Mouse (Mus musculus) G1E (cell line): ENCODE measurements around the gene Grhpr. TPM values are rescaled to one million over a fixed set of nuclear protein-coding genes. Genes with fewer than 3 reads are reported as not detected.
A peak's percentile ranks its signal among the peaks of the same experiment; 100 is the strongest.
"Not testable (repeated sequence)": the region's sequence is repeated elsewhere in the genome, so short reads cannot be mapped to it uniquely, and the experiment has no call there.

Experiments
- ATAC-seq: 2 replicates; pipeline ENCODE4 v1.8.0; 2016; ENCODE audit warnings: mild to moderate bottlenecking; ENCODE audit not compliant: insufficient number of reproducible peaks, poor library complexity, low FRiP score, severe bottlenecking; ENCODE audit errors: extremely low read depth
- DNase-seq: peaks from one replicate; pipeline ENCODE4 v3.0.0; 2012; ENCODE audit warnings: low spot score
- H3K27me3 ChIP-seq: 2 replicates; pipeline ENCODE4 v1.6.1; 2012; ENCODE audit warnings: mild to moderate bottlenecking, low read length, inconsistent platforms; ENCODE audit not compliant: insufficient read depth
- H3K36me3 ChIP-seq: replicated peaks from 2 replicates; pipeline ENCODE3; 2012; ENCODE audit warnings: mild to moderate bottlenecking, inconsistent platforms
- H3K4me1 ChIP-seq: 2 replicates; pipeline ENCODE4 v1.6.1; 2012; ENCODE audit warnings: low read depth, low read length, inconsistent platforms, mixed read lengths; ENCODE audit not compliant: insufficient read depth
- H3K4me3 ChIP-seq: 2 replicates; pipeline ENCODE4 v1.5.1; 2012; ENCODE audit warnings: low read depth, mild to moderate bottlenecking, inconsistent platforms, low read length, moderate library complexity, mixed read lengths
- H3K9me3 ChIP-seq: replicated peaks from 2 replicates; pipeline ENCODE4 v1.6.1; 2012; ENCODE audit warnings: inconsistent platforms
- CTCF ChIP-seq: IDR thresholded peaks from 2 replicates; pipeline ENCODE4 v1.5.1; 2012; ENCODE audit warnings: low read depth, low read length, inconsistent platforms, mixed read lengths
- GATA1 ChIP-seq: IDR thresholded peaks from 2 replicates; pipeline ENCODE4 v1.6.1; 2012; ENCODE audit warnings: borderline replicate concordance, low read length, inconsistent platforms, mixed read lengths
- GATA2 ChIP-seq: IDR thresholded peaks from 2 replicates; pipeline ENCODE4 v1.6.1; 2012; ENCODE audit warnings: low read depth, low read length, inconsistent platforms, borderline replicate concordance
- POLR2AphosphoS5 ChIP-seq: IDR thresholded peaks from 2 replicates; pipeline ENCODE4 v1.6.1; 2012; ENCODE audit warnings: low read depth, low read length, inconsistent platforms; ENCODE audit not compliant: insufficient replicate concordance
- TAL1 ChIP-seq: conservative IDR thresholded peaks from 2 replicates; pipeline ENCODE4 v1.6.1; 2012; ENCODE audit warnings: low read depth, low read length, inconsistent platforms, mixed read lengths
- polyA plus RNA-seq: library from polyadenylated mRNA; stranded (reverse); fragments of >175 nt; gene quantifications from 2 replicates; pipeline ENCODE4 v1.2.3, GENCODE M21; 2012
- total RNA-seq, 2 experiments: library from RNA; stranded (forward) in 1 of 2; stranded (reverse) in 1 of 2; fragments of 200-1000 nt in 1 of 2; fragments of >200 nt in 1 of 2; fragmentation: Nextera tagmentation in 1 of 2; gene quantifications; 2 replicates each; pipeline ENCODE4 v1.2.3; 2014 to 2017

The Grhpr gene
- total and polyA plus RNA-seq, 3 experiments, result 25.2 to 119 (median 30.5) TPM

DNA sequence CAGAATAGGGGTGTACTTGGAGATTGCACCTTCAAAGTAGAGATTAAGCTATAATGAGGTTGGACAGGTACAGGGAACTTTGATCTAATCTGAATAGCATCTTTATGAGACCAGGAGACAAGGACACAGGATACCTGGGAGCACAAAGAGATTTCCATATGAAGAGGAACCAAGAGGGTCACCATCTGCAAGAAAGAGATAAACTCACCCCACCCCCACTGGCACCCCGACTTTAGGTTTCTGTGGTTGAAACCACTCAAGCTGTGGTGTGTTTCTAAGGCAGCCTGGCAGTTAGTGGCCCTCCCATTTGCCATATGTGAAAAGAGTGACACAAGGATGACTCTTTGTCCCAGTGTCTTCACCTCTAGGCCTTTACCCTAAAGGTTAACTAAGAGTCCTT, 39.0 kb upstream of the Grhpr start:
- ATAC-seq (peak; percentile 58), DNase-seq (peak; percentile 61)
- Histone ChIP-seq H3K4me1 (peaks cover 75% of the 10 kb centered on the region), H3K36me3 (no peaks in the 10 kb centered on the region), H3K4me3 (no peak overlapping the region), H3K9me3 (no peaks in the 10 kb centered on the region), H3K27me3 (peaks cover 29% of the 10 kb centered on the region)
- no peak for TF ChIP-seq GATA1
- peak; percentile 94 for TF ChIP-seq TAL1

DNA sequence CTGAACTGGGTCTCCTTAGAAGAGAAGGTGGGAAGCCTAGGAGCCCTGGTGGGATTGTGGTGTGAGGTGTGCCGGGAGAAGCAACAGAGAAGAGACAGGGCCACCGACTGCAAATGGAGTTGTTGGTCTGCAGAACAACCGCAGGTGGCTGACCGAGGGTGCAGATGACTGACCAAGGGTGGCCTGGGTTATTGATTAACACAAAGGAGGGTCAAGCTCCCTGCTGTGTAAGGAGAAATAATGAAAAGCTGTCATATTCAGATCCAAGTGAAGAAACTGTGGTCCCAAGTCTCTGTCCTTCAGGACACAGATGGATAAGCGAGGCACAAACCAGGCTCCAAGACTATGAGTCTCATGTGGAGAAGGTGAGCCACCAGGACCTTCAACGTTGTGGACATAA, 37.7 kb upstream of the Grhpr start:
- Histone ChIP-seq H3K27me3 (peaks cover 28% of the 10 kb centered on the region), H3K36me3 (no peaks in the 10 kb centered on the region), H3K9me3 (no peaks in the 10 kb centered on the region), H3K4me3 (no peak overlapping the region), H3K4me1 (peaks cover 72% of the 10 kb centered on the region)
- DNase-seq, result no peak
- ATAC-seq, result no peak
- TF ChIP-seq TAL1 (no peak), CTCF (no peak), GATA1 (no peak), GATA2 (no peak), POLR2AphosphoS5 (no peak)

DNA sequence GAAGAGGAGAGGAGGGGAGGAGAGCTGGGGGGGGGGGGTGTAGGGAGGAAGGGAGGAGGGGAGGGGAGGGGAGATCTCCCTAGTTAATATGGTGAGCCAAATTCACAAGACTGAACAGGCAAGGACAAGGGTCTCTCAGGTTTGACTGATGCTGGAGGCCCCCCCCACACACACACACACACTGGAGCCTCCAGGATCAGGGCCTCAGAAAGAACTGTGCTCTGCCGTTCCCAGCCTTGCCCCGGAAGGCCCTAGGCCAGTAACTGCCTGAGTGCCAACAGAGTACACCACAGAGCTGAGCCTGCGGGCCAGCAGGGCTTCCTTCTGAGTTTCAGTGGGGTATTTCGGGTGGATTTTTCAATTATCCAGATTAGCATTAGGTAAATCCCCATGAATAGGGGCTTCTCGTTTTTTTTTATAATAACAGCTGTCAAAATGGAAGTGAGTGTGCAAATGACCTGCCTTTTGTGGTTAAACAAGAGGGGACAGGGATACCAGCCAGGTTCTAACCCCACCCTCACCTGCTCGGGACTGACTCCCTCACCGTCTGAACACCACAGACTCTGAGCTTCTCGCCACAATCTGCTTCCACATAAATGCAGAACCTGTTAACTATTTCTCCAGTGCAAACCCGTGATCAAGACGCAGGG, 36.6 kb upstream of the Grhpr start:
- TF ChIP-seq CTCF (no peak), TAL1 (no peak), GATA2 (no peak), POLR2AphosphoS5 (no peak), GATA1 (no peak)
- Histone ChIP-seq H3K27me3 (peaks cover 28% of the 10 kb centered on the region), H3K9me3 (no peaks in the 10 kb centered on the region), H3K4me1 (peaks cover 73% of the 10 kb centered on the region), H3K4me3 (no peak overlapping the region; the same call in 1 of the 2 replicates), H3K36me3 (no peaks in the 10 kb centered on the region)
- no peak for DNase-seq
- no peak for ATAC-seq

GRCm38 (mm10) chr4:44946126-44946525, 35.1 kb upstream of the Grhpr start:
- peaks cover 65% of the 10 kb centered on the region for H3K4me1 ChIP-seq

GRCm38 (mm10) chr4:44947464-44947863, 33.7 kb upstream of the Grhpr start:
- Histone ChIP-seq H3K4me1 (peaks cover 60% of the 10 kb centered on the region), H3K36me3 (no peaks in the 10 kb centered on the region), H3K27me3 (peaks cover 34% of the 10 kb centered on the region), H3K4me3 (no peak overlapping the region), H3K9me3 (peaks cover 4% of the 10 kb centered on the region)
- ATAC-seq (no peak), DNase-seq (no peak)
- TF ChIP-seq GATA1 (no peak), GATA2 (no peak), CTCF (no peak), POLR2AphosphoS5 (no peak), TAL1 (no peak)

More at GRCm38 (mm10) chr4:44946126-44946525, 35.1 kb upstream of the Grhpr start:
- ATAC-seq, H3K9me3 ChIP-seq, H3K4me3 ChIP-seq, DNase-seq, H3K36me3 ChIP-seq: not testable (repeated sequence)
- peaks cover 24% of the 10 kb centered on the region for H3K27me3 ChIP-seq

GRCm38 (mm10) chr4:44948314-44948713, 32.9 kb upstream of the Grhpr start:
- Histone ChIP-seq H3K36me3 (no peaks in the 10 kb centered on the region), H3K4me3 (no peak overlapping the region), H3K4me1 (peaks cover 57% of the 10 kb centered on the region), H3K9me3 (peaks cover 4% of the 10 kb centered on the region), H3K27me3 (peaks cover 40% of the 10 kb centered on the region)
- TF ChIP-seq GATA2, result no peak
- TF ChIP-seq CTCF, result no peak
- no peak for TF ChIP-seq TAL1
- no peak for TF ChIP-seq POLR2AphosphoS5
- no peak for TF ChIP-seq GATA1
- no peak for DNase-seq
- no peak for ATAC-seq

GRCm38 (mm10) chr4:44953041-44953440, 28.2 kb upstream of the Grhpr start:
- Histone ChIP-seq H3K27me3 (peaks cover 40% of the 10 kb centered on the region), H3K4me1 (peaks cover 39% of the 10 kb centered on the region), H3K9me3 (peaks cover 4% of the 10 kb centered on the region), H3K4me3 (peak overlapping the region; percentile 33), H3K36me3 (no peaks in the 10 kb centered on the region)
- DNase-seq (no peak), ATAC-seq (peak; percentile 45; the same call in 1 of the 2 replicates)
- TF ChIP-seq CTCF (no peak), POLR2AphosphoS5 (no peak), TAL1 (no peak), GATA2 (no peak), GATA1 (no peak)
